22 mouse cellular contexts compared by ENCODE assay signal in genomic region chr12:37273964-37274657, GRCm38 (mm10). TPM values are rescaled to one million over a fixed set of nuclear protein-coding genes. Genes with fewer than 3 reads are reported as not detected.
DNase-seq lines count a peak whose midpoint lies in the region; ATAC-seq and TF ChIP-seq lines count a peak whose summit lies in the region.
"Had no signal": no experiment of that assay in that cellular context is flagged by ENCODE, and none has a peak within 500 bp of the region (broad histone marks: within the 10 kb centered on the region; RNA-seq: fewer than 3 reads in every experiment).

No protein-coding gene starts in this region.

- no peaks in the 10 kb centered on the region for H3K9me3 ChIP-seq in midbrain, embryonic 13.5 days
- H3K9me3 ChIP-seq in midbrain, embryonic 10.5 days (replicated peaks), result no peaks in the 10 kb centered on the region
- no peaks in the 10 kb centered on the region for H3K9me3 ChIP-seq in midbrain, embryonic 15.5 days
- H3K9me3 ChIP-seq: hindbrain, embryonic 12.5 days; hindbrain, embryonic 15.5 days had no signal

- H3K27ac ChIP-seq in midbrain, embryonic 13.5 days, result no peak overlapping the region
- H3K27ac ChIP-seq in midbrain, embryonic 10.5 days (replicated peaks), result no peak overlapping the region
- H3K27ac ChIP-seq in midbrain, embryonic 15.5 days, result no peak overlapping the region
- H3K27ac ChIP-seq: gastrocnemius, adult 2 months; hindbrain, embryonic 12.5 days; hindbrain, embryonic 15.5 days had no signal

- no peak for DNase-seq in midbrain, embryonic 10.5 days (ENCODE audit: low spot score)
- DNase-seq in ES-CJ7 (ENCODE audit: low read depth, low spot score), result peak; percentile 22
- DNase-seq in brain, embryonic 14.5 days (ENCODE audit: low read depth), result peak; percentile 22
- no peak for DNase-seq in right cerebral cortex, postnatal 10 days (ENCODE audit: low spot score in 2 of 2)
- no peak for DNase-seq in B cell, adult 2 months
- DNase-seq in thymus, postnatal 36 days, result no peak
- DNase-seq: adrenal gland, adult 2 months; adrenal gland, postnatal 14 days; cerebellum, adult 11-12 months; cerebellum, adult 8-10 months; cerebellum, postnatal 10 days; forebrain, postnatal 0 days; gastrocnemius, adult 2 months; gastrocnemius, postnatal 14 days; heart, adult 11 months had no signal

- H3K4me3 ChIP-seq in midbrain, embryonic 13.5 days (replicated peaks), result no peak overlapping the region
- H3K4me3 ChIP-seq in midbrain, embryonic 10.5 days, result no peak overlapping the region
- H3K4me3 ChIP-seq in midbrain, embryonic 15.5 days, result no peak overlapping the region
- H3K4me3 ChIP-seq: gastrocnemius, adult 2 months; hindbrain, embryonic 12.5 days; hindbrain, embryonic 15.5 days had no signal

- H3K4me1 ChIP-seq in midbrain, embryonic 13.5 days (replicated peaks), result no peaks in the 10 kb centered on the region
- H3K4me1 ChIP-seq in midbrain, embryonic 10.5 days, result no peaks in the 10 kb centered on the region
- H3K4me1 ChIP-seq in midbrain, embryonic 15.5 days, result no peaks in the 10 kb centered on the region
- H3K4me1 ChIP-seq: hindbrain, embryonic 12.5 days; hindbrain, embryonic 15.5 days had no signal

- ATAC-seq in midbrain, embryonic 13.5 days, result peak; percentile 65
- ATAC-seq in midbrain, embryonic 15.5 days (replicated peaks), result peak; percentile 84
- ATAC-seq: CD4-positive, CD25-positive, alpha-beta regulatory T cell, adult 4 months; forebrain, embryonic 14.5 days; forebrain, postnatal 0 days had no signal

- no peak for TF ChIP-seq CTCF in brain, embryonic 14.5 days (IDR thresholded peaks at IDR 0.05; ENCODE audit: borderline replicate concordance, extremely low read depth, insufficient read depth, insufficient read length)

- no peak overlapping the region for H3K4me2 ChIP-seq in midbrain, embryonic 13.5 days (replicated peaks)
- no peak overlapping the region for H3K4me2 ChIP-seq in midbrain, embryonic 15.5 days
- H3K4me2 ChIP-seq: heart, embryonic 11.5 days; hindbrain, embryonic 12.5 days; hindbrain, embryonic 15.5 days had no signal

- no peaks in the 10 kb centered on the region for H3K27me3 ChIP-seq in midbrain, embryonic 13.5 days
- H3K27me3 ChIP-seq in midbrain, embryonic 10.5 days (ENCODE audit: low read depth, poor library complexity, severe bottlenecking), result no peaks in the 10 kb centered on the region
- no peaks in the 10 kb centered on the region for H3K27me3 ChIP-seq in midbrain, embryonic 15.5 days (replicated peaks)
- H3K27me3 ChIP-seq: hindbrain, embryonic 12.5 days; hindbrain, embryonic 15.5 days had no signal

- no peak overlapping the region for H3K9ac ChIP-seq in midbrain, embryonic 13.5 days (replicated peaks)
- no peak overlapping the region for H3K9ac ChIP-seq in midbrain, embryonic 15.5 days
- H3K9ac ChIP-seq: forebrain, postnatal 0 days; hindbrain, embryonic 12.5 days; hindbrain, embryonic 15.5 days had no signal

- no peak for TF ChIP-seq POLR2A in brain, embryonic 14.5 days (IDR thresholded peaks at IDR 0.05; ENCODE audit: borderline replicate concordance, extremely low read depth, insufficient read depth, insufficient read length, poor library complexity, severe bottlenecking)

- H3K36me3 ChIP-seq in midbrain, embryonic 13.5 days, result no peaks in the 10 kb centered on the region
- H3K36me3 ChIP-seq in midbrain, embryonic 10.5 days, result no peaks in the 10 kb centered on the region
- H3K36me3 ChIP-seq in midbrain, embryonic 15.5 days (replicated peaks), result no peaks in the 10 kb centered on the region
- H3K36me3 ChIP-seq: hindbrain, embryonic 12.5 days; hindbrain, embryonic 15.5 days had no signal

- 82% methylated on average over 5 of the region's 5 CpGs for WGBS in midbrain, embryonic 13.5 days
- 88% methylated on average over 5 of the region's 5 CpGs for WGBS in midbrain, embryonic 10.5 days
- WGBS in midbrain, embryonic 15.5 days, result 74% methylated on average over 5 of the region's 5 CpGs

RNA-seq across cellular contexts. Expression of gene Agmo, which starts 32.7 kb away (rescaled TPM):
- 0.27 and 0.74 TPM in 2 replicates for polyA plus RNA-seq in midbrain, embryonic 13.5 days (2015; fragmentation: Nextera tagmentation; extraction: Ambion mirVana)
- polyA plus RNA-seq in midbrain, embryonic 10.5 days (2016; fragmentation: Nextera tagmentation; extraction: Ambion mirVana), result 0.30 and 0.32 TPM in 2 replicates
- polyA plus RNA-seq in brain, embryonic 14.5 days (2012; rRNA removed), result 0.16 and 0.25 TPM in 2 replicates
- 0.69 and 1.1 TPM in 2 replicates for polyA plus RNA-seq in midbrain, embryonic 15.5 days (2015; fragmentation: Nextera tagmentation; extraction: Ambion mirVana)

Comparison
In these comparisons a context has a peak if more than half of its experiments do, and no peak if none do; other contexts are left out.
1. DNase-seq: peak in ES-CJ7 (single experiment) and brain, embryonic 14.5 days (single experiment); none in midbrain, embryonic 10.5 days (single experiment), right cerebral cortex, postnatal 10 days (0 of 2), B cell, adult 2 months (0 of 2) and thymus, postnatal 36 days (0 of 2).